Mouse (Mus musculus) hindbrain, embryonic 16.5 days (tissue): ENCODE measurements around the gene Ift57. TPM values are rescaled to one million over a fixed set of nuclear protein-coding genes. Genes with fewer than 3 reads are reported as not detected.

Experiments
- ATAC-seq: fragments of 200-750 bp; cut with Nextera tagmentation; 2 replicates; pipeline ENCODE4 v1.8.0; 2017; ENCODE audit warnings: moderate TSS enrichment, moderate library complexity
- H3K27ac ChIP-seq: fragments of 300-500 bp; sonication (generic); 2 replicates; pipeline ENCODE4 v1.5.1; 2014; ENCODE audit warnings: low read depth, mild to moderate bottlenecking, control low read depth, low read length, moderate library complexity
- H3K27me3 ChIP-seq: fragments of 300-500 bp; sonication (generic); replicated peaks from 2 replicates; pipeline ENCODE4 v1.6.1; 2014; ENCODE audit warnings: low read length; ENCODE audit not compliant: control insufficient read depth, insufficient read depth
- H3K36me3 ChIP-seq: fragments of 300-500 bp; sonication (generic); 2 replicates; pipeline ENCODE4 v1.6.1; 2014; ENCODE audit warnings: mild to moderate bottlenecking, low read length, moderate library complexity, mixed read lengths; ENCODE audit not compliant: control insufficient read depth, insufficient read depth
- H3K4me1 ChIP-seq: fragments of 300-500 bp; sonication (generic); 2 replicates; pipeline ENCODE4 v1.6.1; 2014; ENCODE audit warnings: low read depth, low read length; ENCODE audit not compliant: control insufficient read depth, insufficient read depth
- H3K4me2 ChIP-seq: fragments of 300-500 bp; sonication (generic); 2 replicates; pipeline ENCODE4 v1.6.1; 2014; ENCODE audit warnings: mild to moderate bottlenecking, low read length, control low read depth, moderate library complexity
- H3K4me3 ChIP-seq: fragments of 300-500 bp; sonication (generic); 2 replicates; pipeline ENCODE4 v1.5.1; 2014; ENCODE audit warnings: mild to moderate bottlenecking, low read length, control low read depth, moderate library complexity
- H3K9ac ChIP-seq: fragments of 300-500 bp; sonication (generic); 2 replicates; pipeline ENCODE4 v1.6.1; 2014; ENCODE audit warnings: low read depth, mild to moderate bottlenecking, control low read depth, low read length, moderate library complexity
- H3K9me3 ChIP-seq: fragments of 300-500 bp; sonication (generic); 2 replicates; pipeline ENCODE4 v1.6.1; 2014; ENCODE audit warnings: mild to moderate bottlenecking, low read length, moderate library complexity; ENCODE audit not compliant: control insufficient read depth
- WGBS: fragments of 180-500 bp; shearing (Covaris S2); extraction: QIAGEN DNeasy Blood & Tissue Kit; methylation state at CpG from one replicate; pipeline ENCODE4 v1.1.7; 2014; 5-methylcytosine and 5-hydroxymethylcytosine counted together
- polyA plus RNA-seq: library from polyadenylated mRNA; unstranded; fragments of >200 nt; fragmentation: Nextera tagmentation; extraction: Ambion mirVana; gene quantifications from 2 replicates; pipeline ENCODE4 v1.2.1, GENCODE M21; 2015

Gene Ift57
- polyA plus RNA-seq, 1 experiment from 2014 or later: 43.8 TPM

- Histone ChIP-seq H3K9ac (no peak overlapping the region), H3K4me2 (no peak overlapping the region), H3K9me3 (no peaks in the 10 kb centered on the region), H3K4me3 (no peak overlapping the region), H3K27me3 (no peaks in the 10 kb centered on the region), H3K27ac (no peak overlapping the region), H3K36me3 (no peaks in the 10 kb centered on the region), H3K4me1 (no peaks in the 10 kb centered on the region)
- no peak for ATAC-seq
- WGBS: 91% methylated on average over 2 of the region's 2 CpGs
Measured at GRCm38 (mm10) chr16:49796954-49797353, 97.9 kb downstream of the Ift57 start.

GRCm38 (mm10) chr16:49798790-49799189 is 99.8 kb downstream of the Ift57 start:
- Histone ChIP-seq H3K27ac (no peak overlapping the region), H3K27me3 (no peaks in the 10 kb centered on the region), H3K4me3 (no peak overlapping the region), H3K4me1 (peaks cover under 1% of the 10 kb centered on the region), H3K36me3 (no peaks in the 10 kb centered on the region), H3K9ac (no peak overlapping the region), H3K4me2 (no peak overlapping the region), H3K9me3 (no peaks in the 10 kb centered on the region)
- WGBS: 93% methylated on average over 6 of the region's 6 CpGs
- ATAC-seq: no peak

- no peaks in the 10 kb centered on the region for H3K27me3 ChIP-seq
- 84% methylated on average over 10 of the region's 10 CpGs for WGBS
- H3K9me3 ChIP-seq: no peaks in the 10 kb centered on the region
- no peak within 1 kb of the TSS for H3K9ac ChIP-seq
- H3K27ac ChIP-seq: no peak within 1 kb of the TSS
- H3K4me1 ChIP-seq: peaks cover 6% of the 10 kb centered on the region
- ATAC-seq: no peak
- no peaks in the 10 kb centered on the region for H3K36me3 ChIP-seq
- no peak within 1 kb of the TSS for H3K4me3 ChIP-seq
- no peak within 1 kb of the TSS for H3K4me2 ChIP-seq
Measured at GRCm38 (mm10) chr16:49799597-49800561, 100.8 kb downstream of the Ift57 start, which contains the start of gene Cd47. Gene Cd47 (plus strand): TSS chr16:49800533.

- Histone ChIP-seq H3K36me3 (no peaks in the 10 kb centered on the region), H3K4me2 (no peak overlapping the region), H3K9me3 (no peaks in the 10 kb centered on the region), H3K4me1 (peaks cover 6% of the 10 kb centered on the region), H3K27me3 (no peaks in the 10 kb centered on the region; the same call in 1 of the 2 replicates), H3K9ac (no peak overlapping the region), H3K4me3 (no peak overlapping the region), H3K27ac (no peak overlapping the region)
- peak; percentile 12; the same call in 1 of the 2 replicates for ATAC-seq
- 75% methylated on average over 5 of the region's 5 CpGs for WGBS
Measured at GRCm38 (mm10) chr16:49800996-49801395, 102.0 kb downstream of the Ift57 start.

GRCm38 (mm10) chr16:49801399-49801798 is 102.4 kb downstream of the Ift57 start:
- H3K4me3 ChIP-seq: no peak overlapping the region
- peak; percentile 22; the same call in 1 of the 2 replicates for ATAC-seq
- 62% methylated on average over 5 of the region's 5 CpGs for WGBS

GRCm38 (mm10) chr16:49802993-49803392 is 104.0 kb downstream of the Ift57 start:
- Histone ChIP-seq H3K27ac (no peak overlapping the region), H3K27me3 (no peaks in the 10 kb centered on the region; the same call in 1 of the 2 replicates), H3K4me1 (peaks cover 6% of the 10 kb centered on the region), H3K9ac (no peak overlapping the region), H3K9me3 (no peaks in the 10 kb centered on the region), H3K36me3 (no peaks in the 10 kb centered on the region), H3K4me3 (no peak overlapping the region), H3K4me2 (no peak overlapping the region)
- ATAC-seq: no peak
- WGBS: 49% methylated on average over 2 of the region's 2 CpGs

More at GRCm38 (mm10) chr16:49801399-49801798, 102.4 kb downstream of the Ift57 start:
- H3K9ac ChIP-seq: no peak overlapping the region
- no peaks in the 10 kb centered on the region for H3K9me3 ChIP-seq
- peaks cover 6% of the 10 kb centered on the region for H3K4me1 ChIP-seq
- no peaks in the 10 kb centered on the region; the same call in 1 of the 2 replicates for H3K27me3 ChIP-seq
- no peak overlapping the region for H3K27ac ChIP-seq
- H3K4me2 ChIP-seq: no peak overlapping the region
- no peaks in the 10 kb centered on the region for H3K36me3 ChIP-seq

- no peaks in the 10 kb centered on the region for H3K9me3 ChIP-seq
- WGBS: under 1% methylated on average over 12 of the region's 12 CpGs
- peak overlapping the region; percentile 55 for H3K9ac ChIP-seq
- peak overlapping the region; percentile 67 for H3K4me2 ChIP-seq
- no peaks in the 10 kb centered on the region; the same call in 1 of the 2 replicates for H3K27me3 ChIP-seq
- peak overlapping the region; percentile 33 for H3K4me3 ChIP-seq
- ATAC-seq: peak; percentile 76
- H3K27ac ChIP-seq: no peak overlapping the region
- peaks cover 6% of the 10 kb centered on the region for H3K4me1 ChIP-seq
- H3K36me3 ChIP-seq: no peaks in the 10 kb centered on the region
Measured at GRCm38 (mm10) chr16:49803932-49804461, 105.0 kb downstream of the Ift57 start.

- Histone ChIP-seq H3K27ac (no peak overlapping the region), H3K36me3 (no peaks in the 10 kb centered on the region), H3K9me3 (no peaks in the 10 kb centered on the region), H3K9ac (no peak overlapping the region), H3K4me1 (peaks cover 6% of the 10 kb centered on the region), H3K27me3 (no peaks in the 10 kb centered on the region; the same call in 1 of the 2 replicates), H3K4me2 (no peak overlapping the region), H3K4me3 (no peak overlapping the region)
- 84% methylated on average over 10 of the region's 10 CpGs for WGBS
- no peak for ATAC-seq
Measured at GRCm38 (mm10) chr16:49806920-49807319, 107.9 kb downstream of the Ift57 start.

GRCm38 (mm10) chr16:49807419-49807841 is 108.4 kb downstream of the Ift57 start:
- Histone ChIP-seq H3K9me3 (no peaks in the 10 kb centered on the region), H3K36me3 (no peaks in the 10 kb centered on the region), H3K4me3 (no peak overlapping the region), H3K4me1 (peaks cover 6% of the 10 kb centered on the region), H3K27ac (no peak overlapping the region), H3K27me3 (no peaks in the 10 kb centered on the region; the same call in 1 of the 2 replicates), H3K9ac (no peak overlapping the region), H3K4me2 (no peak overlapping the region)
- WGBS: 85% methylated on average over 7 of the region's 7 CpGs
- no peak for ATAC-seq
